Mouse (Mus musculus) thymus, postnatal 36 days (tissue): ENCODE data around the gene Myh10.
A peak's percentile ranks its signal among the peaks of the same experiment; 100 is the strongest.
"Not testable (repeated sequence)": the region's sequence is repeated elsewhere in the genome, so short reads cannot be mapped to it uniquely, and the experiment has no call there.

Experiments
- DNase-seq, 2 experiments: peaks; one replicate each; pipeline ENCODE4 v3.0.0; 2022; ENCODE audit warnings: mixed read lengths in 2 of 2

Myh10 gene

DNA sequence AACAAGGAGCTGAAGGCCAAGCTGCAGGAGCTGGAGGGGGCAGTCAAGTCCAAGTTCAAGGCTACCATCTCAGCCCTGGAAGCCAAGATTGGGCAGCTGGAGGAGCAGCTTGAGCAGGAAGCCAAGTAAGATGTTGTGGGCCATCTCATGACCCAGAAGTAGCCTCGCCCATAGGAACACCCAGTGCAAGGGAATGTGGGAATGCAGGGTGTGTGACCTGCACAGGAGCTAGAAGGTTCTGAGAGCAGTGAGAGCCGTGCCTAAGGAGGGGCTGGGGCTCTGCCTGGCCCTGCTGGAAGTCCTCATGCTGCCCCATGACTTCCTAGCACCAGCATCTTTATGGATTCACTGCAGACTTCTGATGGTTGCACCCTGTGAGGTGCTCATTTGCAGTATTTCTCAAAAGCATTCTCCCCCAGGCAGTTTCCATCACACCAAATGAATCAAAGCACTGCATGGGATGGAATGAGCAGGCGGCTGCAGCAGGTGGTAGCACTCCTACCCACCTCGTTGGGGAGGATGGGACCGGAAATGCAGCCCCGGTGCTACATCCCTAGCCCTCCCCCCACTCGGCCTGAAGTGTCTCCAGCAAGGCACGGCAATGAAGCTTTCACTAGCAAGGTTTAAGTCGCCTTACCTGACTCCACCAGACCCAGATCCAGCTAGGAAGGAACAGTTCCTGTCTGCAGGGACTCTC lies 120.7 kb downstream of the Myh10 start:
- no peak for DNase-seq

- DNase-seq, result no peak
Observed at GRCm38 (mm10) chr11:68818416-68818815, 127.1 kb downstream of the Myh10 start.

DNA sequence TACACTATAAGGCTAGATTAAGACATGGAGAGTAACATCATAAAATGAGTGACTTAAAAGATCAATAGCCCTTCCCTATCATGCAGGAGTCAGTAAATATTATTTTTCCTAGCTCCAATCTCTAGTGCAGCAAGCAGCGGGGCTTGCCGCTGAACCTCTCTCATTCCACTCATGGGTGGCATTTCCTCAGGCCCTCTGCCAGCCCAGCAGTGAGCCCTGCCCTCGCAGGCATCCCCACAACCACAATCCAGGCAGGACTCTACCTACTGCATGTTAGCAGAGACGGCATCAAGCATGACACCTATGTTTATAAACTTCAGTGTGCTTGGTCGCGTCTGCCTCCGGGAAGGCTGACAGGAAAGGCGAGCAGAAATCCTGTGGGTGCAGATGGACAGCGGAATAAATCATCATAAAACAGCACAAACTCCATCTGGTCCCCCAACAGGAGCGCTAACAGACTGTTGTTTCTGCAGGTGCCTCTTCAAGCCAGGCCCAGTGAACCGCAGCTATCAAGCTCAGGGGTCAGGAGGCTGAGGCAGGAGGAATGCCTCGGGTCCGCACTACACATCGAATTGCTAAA lies 128.0 kb downstream of the Myh10 start:
- DNase-seq, result no peak

DNA sequence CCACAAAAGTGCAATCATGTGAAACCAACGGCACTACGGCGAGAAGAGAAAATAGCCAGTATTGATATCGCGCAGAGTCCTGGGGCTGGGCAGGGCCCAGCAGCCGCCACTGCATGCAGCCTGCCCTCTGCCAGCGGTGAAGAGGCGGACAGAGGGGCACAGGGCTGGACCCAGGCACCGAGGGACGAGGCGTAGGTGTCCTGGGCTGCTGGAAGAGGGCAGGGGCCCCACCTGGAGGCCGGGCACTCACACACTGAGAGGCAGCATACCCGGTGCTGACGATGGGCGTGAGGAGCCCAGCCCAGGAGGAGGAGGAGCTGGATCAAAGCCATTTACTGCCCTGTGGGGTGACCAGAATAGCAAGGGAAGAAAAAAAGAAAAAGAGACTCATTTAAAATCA lies 131.0 kb downstream of the Myh10 start:
- DNase-seq, result no peak

GRCm38 (mm10) chr11:68826735-68827134 lies 135.4 kb downstream of the Myh10 start:
- no peak for DNase-seq

DNA sequence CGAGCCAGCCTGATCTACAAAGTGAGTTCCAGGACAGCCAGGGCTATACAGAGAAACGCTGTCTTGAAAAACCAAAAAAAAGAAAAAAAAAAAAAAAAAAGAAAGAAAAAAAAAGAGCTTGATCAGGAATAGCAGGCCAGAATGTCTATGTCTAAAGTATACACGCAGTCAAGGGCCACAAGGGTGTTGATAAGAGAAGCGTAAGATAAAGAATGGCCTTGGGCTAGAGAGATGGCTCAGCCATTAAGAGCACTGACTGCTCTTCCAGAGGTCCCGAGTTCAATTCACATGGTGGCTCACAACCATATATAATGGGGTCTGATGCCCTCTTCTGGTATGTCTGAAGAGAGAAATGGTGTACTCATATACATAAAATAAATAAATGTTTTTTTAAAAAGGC lies 140.2 kb downstream of the Myh10 start:
- not testable (repeated sequence) for DNase-seq

GRCm38 (mm10) chr11:68832793-68833192 lies 141.4 kb downstream of the Myh10 start:
- no peak for DNase-seq

DNA sequence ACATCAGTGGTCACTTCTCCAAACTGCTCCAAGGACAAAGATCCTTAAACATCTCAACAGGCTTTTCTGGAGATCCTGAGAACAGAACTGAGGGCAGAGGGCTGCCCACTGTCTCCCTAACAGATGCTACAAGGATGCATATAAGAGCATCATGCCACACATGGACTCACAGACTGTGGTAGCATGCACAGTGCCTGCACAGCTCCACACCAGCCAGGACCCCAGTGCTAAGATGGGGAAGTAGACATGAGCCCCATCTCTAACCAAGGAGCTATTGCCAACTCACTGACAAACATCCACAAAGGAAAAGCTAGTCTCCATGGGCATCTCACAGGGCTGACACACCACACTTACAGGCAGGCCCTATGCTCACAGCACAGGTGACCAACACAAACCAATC lies 142.2 kb downstream of the Myh10 start:
- DNase-seq, result no peak

DNA sequence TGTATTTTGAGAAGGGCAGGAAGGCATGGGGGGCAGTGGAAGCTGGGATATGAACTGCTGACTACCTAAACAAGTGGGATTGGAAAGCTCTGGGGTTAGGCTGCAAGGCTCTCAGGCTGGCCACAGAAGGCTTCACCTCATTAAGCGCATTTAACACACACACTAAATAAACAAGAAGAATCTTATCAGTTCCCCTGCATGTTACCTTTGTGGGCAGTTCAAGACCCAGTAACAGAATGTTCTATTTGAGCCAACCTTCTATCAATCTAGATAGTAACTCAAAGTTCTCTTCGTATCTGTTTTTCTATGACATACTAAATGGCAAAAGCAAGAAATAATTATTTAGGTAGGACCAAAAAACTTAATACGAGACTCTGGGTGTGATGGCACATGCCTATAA lies 143.7 kb downstream of the Myh10 start:
- no peak for DNase-seq

DNA sequence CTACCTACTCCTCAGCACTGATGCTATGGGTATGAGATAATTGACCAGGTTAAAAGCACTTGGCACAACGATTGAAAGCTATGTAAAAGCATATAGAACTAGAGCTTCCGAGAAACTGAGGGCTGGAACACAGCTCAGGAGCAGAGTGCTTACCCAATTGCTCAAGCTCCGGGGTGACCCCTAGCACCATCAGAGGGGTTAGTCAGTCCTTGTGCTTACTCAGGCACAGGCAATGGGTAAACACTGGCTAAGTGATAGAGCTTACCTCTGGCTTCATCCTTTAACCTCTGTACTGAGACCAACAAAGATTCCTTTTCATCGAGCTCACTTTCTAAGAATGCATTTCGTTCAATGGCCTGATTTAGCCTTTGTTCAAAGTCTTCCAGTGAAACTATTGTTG lies 148.2 kb downstream of the Myh10 start:
- no peak for DNase-seq

DNA sequence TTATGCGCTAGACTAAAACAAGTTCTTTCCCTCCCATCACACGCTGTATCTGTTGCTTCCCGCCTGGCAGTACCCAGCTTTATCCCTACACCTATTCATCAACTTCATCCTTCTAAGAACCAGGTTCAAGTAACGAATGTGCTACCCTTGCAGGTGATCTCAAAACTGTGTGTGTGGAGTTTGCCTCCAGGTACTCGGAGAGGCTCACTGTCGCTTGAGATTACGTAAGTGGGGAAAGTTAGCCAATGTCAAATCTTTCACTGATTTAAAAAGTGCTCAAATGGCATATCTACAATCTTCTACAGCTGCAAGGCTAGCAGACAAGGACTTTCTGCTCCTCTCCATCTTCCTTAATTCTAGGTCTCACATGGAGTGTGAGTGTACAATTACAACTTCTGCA lies 159.5 kb downstream of the Myh10 start:
- no peak for DNase-seq

- no peak for DNase-seq
Observed at GRCm38 (mm10) chr11:68851644-68852485, 160.5 kb downstream of the Myh10 start.

- no peak for DNase-seq
Observed at GRCm38 (mm10) chr11:68852486-68852901, 161.1 kb downstream of the Myh10 start.

DNA sequence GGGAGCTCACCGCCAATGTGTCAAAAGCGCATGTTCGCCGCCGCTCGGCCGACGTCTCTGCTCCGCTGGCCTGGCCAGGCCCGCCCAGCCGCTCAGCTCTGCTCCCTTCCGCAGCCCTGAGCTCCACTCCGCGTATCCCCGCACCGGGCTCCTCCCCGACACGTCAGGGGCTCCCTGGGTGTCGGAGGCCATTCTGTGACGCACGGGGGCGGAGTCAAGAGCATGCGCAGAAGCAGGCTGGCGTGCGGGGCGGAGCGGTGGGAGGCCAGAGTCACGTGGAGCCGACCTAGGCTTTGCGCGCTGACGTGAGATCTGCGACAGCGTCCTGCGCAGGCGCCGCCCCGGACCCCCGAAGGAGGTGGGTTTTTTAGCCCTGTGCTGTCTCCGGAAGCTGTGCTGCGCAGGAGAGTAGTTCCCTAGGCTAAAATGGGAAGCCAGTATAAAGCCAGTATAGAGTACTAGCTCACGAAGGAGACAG lies 161.6 kb downstream of the Myh10 start:
- peak; percentile 100 for DNase-seq

- no peak for DNase-seq
Observed at GRCm38 (mm10) chr11:68853611-68854401, 162.4 kb downstream of the Myh10 start.

DNA sequence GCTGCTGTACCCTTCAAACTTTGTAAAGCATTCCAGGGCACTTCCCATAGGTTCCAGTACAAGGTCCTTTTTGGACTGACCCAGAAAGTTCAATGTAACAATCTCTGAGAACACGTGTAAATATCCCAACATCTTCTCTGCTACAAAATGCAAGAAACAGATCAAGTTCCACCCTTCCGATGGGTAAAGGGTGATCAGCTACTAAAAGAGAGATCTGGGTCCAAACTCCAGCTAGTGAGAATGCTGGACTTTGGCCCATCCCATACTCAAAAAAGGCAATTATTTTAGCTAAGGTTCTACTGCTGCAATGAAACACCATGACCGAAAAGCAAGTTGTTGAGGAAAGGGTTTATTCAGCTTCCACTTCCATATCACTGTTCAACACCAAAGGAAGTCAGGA lies 163.3 kb downstream of the Myh10 start:
- no peak for DNase-seq

GRCm38 (mm10) chr11:68857329-68857728 lies 166.0 kb downstream of the Myh10 start:
- DNase-seq, result no peak

DNA sequence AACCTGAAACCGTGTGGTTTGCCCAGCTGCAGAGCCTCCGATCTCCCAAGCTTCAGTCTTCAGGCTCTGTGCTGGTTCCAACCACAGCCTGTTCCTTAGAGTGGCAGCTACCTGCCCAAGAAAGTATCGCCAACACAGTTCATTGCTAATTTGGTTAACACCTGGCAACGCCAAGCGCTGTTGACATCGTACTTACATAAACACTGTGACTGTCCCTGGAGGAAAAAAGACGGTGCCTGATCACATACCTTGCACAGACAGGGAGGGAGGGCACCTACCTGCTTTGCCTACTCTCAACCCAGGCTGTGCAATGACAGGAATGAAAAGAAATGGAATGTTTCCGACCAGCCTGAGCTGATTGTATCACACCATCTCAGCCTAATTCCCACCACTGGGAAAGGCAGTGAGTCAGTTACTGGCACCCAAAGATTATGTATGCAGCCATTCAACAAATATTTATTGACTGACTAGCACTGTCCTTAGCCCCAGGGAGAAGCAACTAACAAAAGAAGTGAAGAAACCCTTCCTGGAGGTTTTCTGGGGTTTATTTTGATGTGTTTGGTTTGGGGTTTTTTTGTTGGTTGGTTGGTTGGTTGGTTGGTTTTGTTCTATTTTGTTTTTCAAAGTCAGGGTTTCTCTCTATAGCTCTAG lies 168.7 kb downstream of the Myh10 start:
- no peak for DNase-seq

GRCm38 (mm10) chr11:68862260-68862659 lies 170.9 kb downstream of the Myh10 start:
- no peak for DNase-seq

GRCm38 (mm10) chr11:68863631-68864091 lies 172.3 kb downstream of the Myh10 start:
- DNase-seq, result no peak

DNA sequence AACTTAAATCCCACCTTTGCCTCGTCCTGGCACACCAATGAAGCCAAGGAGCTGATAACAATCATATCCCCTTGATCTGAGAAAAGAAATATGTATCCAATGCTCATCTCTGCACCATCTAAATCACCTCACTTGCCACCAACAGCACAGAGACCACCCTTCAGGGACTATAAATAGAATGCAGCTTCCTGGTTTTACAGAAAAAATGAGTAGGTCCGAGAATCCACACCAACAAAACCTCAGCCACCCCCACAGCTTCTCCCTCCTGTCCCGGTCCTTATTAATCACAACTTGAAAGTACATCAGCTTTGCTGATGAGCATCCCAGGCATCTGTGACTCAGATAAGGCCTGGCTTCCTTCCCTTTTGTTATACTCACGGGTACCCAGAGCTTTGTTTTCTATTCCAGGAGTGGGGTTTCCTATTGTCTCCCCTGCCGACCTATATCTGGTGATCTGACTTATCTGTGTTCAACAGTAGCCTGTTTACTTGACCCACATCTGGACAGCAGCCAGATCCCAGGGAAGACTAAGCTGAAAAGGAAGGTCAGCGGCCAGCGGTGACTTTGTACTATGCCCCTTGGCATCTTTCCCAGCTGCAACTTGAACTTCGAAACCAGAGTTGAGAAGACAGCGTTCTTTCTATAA lies 173.3 kb downstream of the Myh10 start:
- DNase-seq, result no peak
